Mouse (Mus musculus) forebrain, embryonic 12.5 days (tissue): ENCODE data around the gene Pnmal2. TPM values are rescaled to one million over a fixed set of nuclear protein-coding genes. Genes with fewer than 3 reads are reported as not detected.

ENCODE experiments used
- ATAC-seq: fragments of 200-750 bp; cut with Nextera tagmentation; 2 replicates; pipeline ENCODE4 v1.8.0; 2017; ENCODE audit warnings: moderate TSS enrichment; ENCODE audit not compliant: low FRiP score
- H3K27ac ChIP-seq: fragments of 300-500 bp; sonication (generic); 2 replicates; pipeline ENCODE4 v1.5.1; 2016; ENCODE audit warnings: mild to moderate bottlenecking
- H3K27me3 ChIP-seq: fragments of 300-500 bp; sonication (generic); 2 replicates; pipeline ENCODE4 v1.6.1; 2016; ENCODE audit warnings: mild to moderate bottlenecking
- H3K36me3 ChIP-seq: fragments of 300-500 bp; sonication (generic); replicated peaks from 2 replicates; pipeline ENCODE4 v1.6.1; 2016; ENCODE audit warnings: mild to moderate bottlenecking
- H3K4me1 ChIP-seq: fragments of 300-500 bp; sonication (generic); 2 replicates; pipeline ENCODE4 v1.6.1; 2016
- H3K4me2 ChIP-seq: fragments of 300-500 bp; sonication (generic); 2 replicates; pipeline ENCODE4 v1.6.1; 2016; ENCODE audit warnings: mild to moderate bottlenecking, moderate library complexity
- H3K4me3 ChIP-seq: fragments of 300-500 bp; sonication (generic); replicated peaks from 2 replicates; pipeline ENCODE4 v1.5.1; 2016; ENCODE audit warnings: mild to moderate bottlenecking
- H3K9ac ChIP-seq: fragments of 300-500 bp; sonication (generic); 2 replicates; pipeline ENCODE4 v1.6.1; 2016; ENCODE audit warnings: mild to moderate bottlenecking
- H3K9me3 ChIP-seq: fragments of 300-500 bp; sonication (generic); 2 replicates; pipeline ENCODE4 v1.6.1; 2016
- WGBS: fragments of 180-500 bp; shearing (Covaris S2); methylation state at CpG from one replicate; pipeline ENCODE4 v1.1.7; 2016; 5-methylcytosine and 5-hydroxymethylcytosine counted together
- polyA plus RNA-seq: library from polyadenylated mRNA; unstranded; fragments of >200 nt; fragmentation: Nextera tagmentation; extraction: Ambion mirVana; gene quantifications from 2 replicates; pipeline ENCODE4 v1.2.1, GENCODE M21; 2016

Gene Pnmal2
- polyA plus RNA-seq, 1 experiment from 2014 or later = 52.6 TPM

- no peak for ATAC-seq
- peak overlapping the region; percentile 40 for H3K4me3 ChIP-seq
- peaks cover 15% of the 10 kb centered on the region for H3K36me3 ChIP-seq
- WGBS = 89% methylated on average over 4 of the region's 4 CpGs
- H3K27me3 ChIP-seq = no peaks in the 10 kb centered on the region
- 0 out of 2 replicates have a peak overlapping the region, but pooled peaks have one; percentile 59 for H3K9ac ChIP-seq
- H3K4me2 ChIP-seq = peak overlapping the region; percentile 63
- H3K9me3 ChIP-seq = no peaks in the 10 kb centered on the region
- peak overlapping the region; percentile 75; the same call in 1 of the 2 replicates for H3K27ac ChIP-seq
- peaks cover 58% of the 10 kb centered on the region for H3K4me1 ChIP-seq
Observed at GRCm38 (mm10) chr7:16995345-16995744, 50.9 kb downstream of the Pnmal2 start.

Other genes starting within 250 kb of the Pnmal2 start
- gene Ceacam9, start 222.8 kb upstream of the Pnmal2 start, polyA plus RNA-seq = not detected in 2 replicates
- gene Ap2s1, start 206.3 kb upstream of the Pnmal2 start, polyA plus RNA-seq = 254 and 263 TPM in 2 replicates
- gene Slc1a5, start 163.3 kb upstream of the Pnmal2 start, polyA plus RNA-seq = 30.6 and 32.0 TPM in 2 replicates
- gene Strn4, start 128.8 kb upstream of the Pnmal2 start, polyA plus RNA-seq = 176 and 180 TPM in 2 replicates
- 30.5 and 31.4 TPM in 2 replicates for gene Fkrp, start 128.0 kb upstream of the Pnmal2 start, polyA plus RNA-seq
- gene Prkd2, start 101.8 kb upstream of the Pnmal2 start, polyA plus RNA-seq = 10.0 and 10.9 TPM in 2 replicates
- gene Dact3, start 69.4 kb upstream of the Pnmal2 start, polyA plus RNA-seq = 2.6 and 3.2 TPM in 2 replicates
- 14.7 and 16.4 TPM in 2 replicates for gene Gng8, start 52.9 kb upstream of the Pnmal2 start, polyA plus RNA-seq
- gene Ptgir, start 38.2 kb upstream of the Pnmal2 start, polyA plus RNA-seq = 0.24 and 0.51 TPM in 2 replicates
- gene Calm3, start 20.6 kb upstream of the Pnmal2 start, polyA plus RNA-seq = 227 and 234 TPM in 2 replicates
- 32.3 and 37.0 TPM in 2 replicates for gene Pnmal1, start 15.0 kb downstream of the Pnmal2 start, polyA plus RNA-seq
- gene Gm42372, start 38.4 kb downstream of the Pnmal2 start, polyA plus RNA-seq = 1.6 and 1.7 TPM in 2 replicates
- 9.1 and 11.5 TPM in 2 replicates for gene Ccdc8, start 48.0 kb downstream of the Pnmal2 start, polyA plus RNA-seq
- gene Ppp5c, start 83.2 kb downstream of the Pnmal2 start, polyA plus RNA-seq = 107 and 112 TPM in 2 replicates
- 8.7 and 9.9 TPM in 2 replicates for gene Hif3a, start 117.7 kb downstream of the Pnmal2 start, polyA plus RNA-seq
- 0.26 and 0.27 TPM in 2 replicates for gene Psg16, start 129.4 kb downstream of the Pnmal2 start, polyA plus RNA-seq
- gene Ceacam3, start 205.6 kb downstream of the Pnmal2 start, polyA plus RNA-seq = not detected in 2 replicates